Mouse (Mus musculus) megakaryocyte, embryonic 14.5 days (primary cell): ENCODE results near the gene Smtn.

Experiments used
- FLI1 ChIP-seq: IDR thresholded peaks from 2 replicates; pipeline ENCODE4 v1.6.1; 2012; ENCODE audit warnings: low read length, inconsistent platforms, mixed read lengths
- GATA1 ChIP-seq: IDR thresholded peaks from 3 replicates; pipeline ENCODE4 v1.6.1; 2012; ENCODE audit warnings: mixed read lengths, low read length, inconsistent platforms, borderline replicate concordance

DNA sequence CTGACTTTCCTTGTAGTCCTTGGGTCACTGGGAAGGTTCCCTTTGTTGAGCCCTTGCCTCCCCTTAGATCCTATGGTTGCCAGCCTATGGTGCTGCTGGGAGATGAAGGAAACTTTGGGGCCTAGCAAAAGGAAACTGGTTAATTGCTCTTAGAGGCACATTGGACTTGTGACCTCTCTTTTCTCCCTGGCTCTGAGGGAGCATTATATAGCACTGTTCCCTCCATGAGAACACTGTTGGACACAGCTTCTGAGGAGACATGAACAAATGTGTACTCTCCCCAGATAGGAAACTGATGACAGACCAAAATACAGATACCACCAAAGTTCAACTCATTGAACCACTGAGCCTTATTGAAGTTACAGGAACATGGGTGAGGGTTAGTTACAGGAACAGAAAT lies 64.9 kb downstream of the Smtn start:
- TF ChIP-seq GATA1 (no peak), FLI1 (no peak)
